Mouse (Mus musculus) mesoderm, embryonic 11.5 days (tissue): ENCODE data around the gene Ccdc171.

ENCODE experiments used
- DNase-seq: peaks from one replicate; pipeline ENCODE4 v3.0.0-alpha.2; 2012; ENCODE audit warnings: low read depth, low spot score

Gene Ccdc171

GRCm38 (mm10) chr4:83794315-83794922 is 269.1 kb downstream of the Ccdc171 start:
- peak; percentile 78 for DNase-seq

- peak; percentile 49 for DNase-seq
Observed at GRCm38 (mm10) chr4:83794930-83795459, 269.6 kb downstream of the Ccdc171 start.

GRCm38 (mm10) chr4:83797976-83798375 is 272.6 kb downstream of the Ccdc171 start:
- no peak for DNase-seq

- DNase-seq = no peak
Observed at GRCm38 (mm10) chr4:83798674-83799430, 273.5 kb downstream of the Ccdc171 start.

GRCm38 (mm10) chr4:83800402-83800801 is 275.1 kb downstream of the Ccdc171 start:
- DNase-seq = no peak

- DNase-seq = no peak
Observed at GRCm38 (mm10) chr4:83816925-83817324, 291.6 kb downstream of the Ccdc171 start.

- no peak for DNase-seq
Observed at GRCm38 (mm10) chr4:83829718-83830459, 304.5 kb downstream of the Ccdc171 start.

- peak; percentile 41 for DNase-seq
Observed at GRCm38 (mm10) chr4:83830891-83831880, 305.8 kb downstream of the Ccdc171 start.

- no peak for DNase-seq
Observed at GRCm38 (mm10) chr4:83839077-83839476, 313.7 kb downstream of the Ccdc171 start.

- DNase-seq = no peak
Observed at GRCm38 (mm10) chr4:83846304-83846703, 321.0 kb downstream of the Ccdc171 start.

- DNase-seq = no peak
Observed at GRCm38 (mm10) chr4:83853885-83854284, 328.5 kb downstream of the Ccdc171 start.

- no peak for DNase-seq
Observed at GRCm38 (mm10) chr4:83861706-83862105, 336.4 kb downstream of the Ccdc171 start.

- no peak for DNase-seq
Observed at GRCm38 (mm10) chr4:83862295-83862694, 336.9 kb downstream of the Ccdc171 start.

- DNase-seq = no peak
Observed at GRCm38 (mm10) chr4:83876600-83876999, 351.3 kb downstream of the Ccdc171 start.

- no peak for DNase-seq
Observed at GRCm38 (mm10) chr4:83878236-83878635, 352.9 kb downstream of the Ccdc171 start.

GRCm38 (mm10) chr4:83888459-83889054 is 363.2 kb downstream of the Ccdc171 start:
- no peak for DNase-seq

- no peak for DNase-seq
Observed at GRCm38 (mm10) chr4:83902081-83902645, 376.8 kb downstream of the Ccdc171 start.
